Comparison of ENCODE assay signal across 34 mouse cellular contexts in genomic region chr10:16158445-16158844, GRCm38 (mm10).
"Had no signal": no experiment of that assay in that cellular context is flagged by ENCODE, and none has a peak within 500 bp of the region (broad histone marks: within the 10 kb centered on the region; RNA-seq: fewer than 3 reads in every experiment).

No protein-coding gene starts in this region.

- H3K9ac ChIP-seq: heart, embryonic 12.5 days; heart, embryonic 13.5 days; heart, embryonic 15.5 days; hindbrain, embryonic 12.5 days; hindbrain, embryonic 13.5 days; hindbrain, embryonic 14.5 days; hindbrain, embryonic 15.5 days; intestine, embryonic 15.5 days; kidney, embryonic 15.5 days had no signal

- H3K27me3 ChIP-seq: heart, embryonic 12.5 days; heart, embryonic 13.5 days; heart, embryonic 15.5 days; hindbrain, embryonic 12.5 days; hindbrain, embryonic 13.5 days; hindbrain, embryonic 15.5 days; intestine, embryonic 15.5 days; kidney, embryonic 15.5 days had no signal

- H3K4me3 ChIP-seq: heart, embryonic 12.5 days; heart, embryonic 13.5 days; heart, embryonic 15.5 days; hindbrain, embryonic 10.5 days; hindbrain, embryonic 12.5 days; hindbrain, embryonic 13.5 days; hindbrain, embryonic 15.5 days; intestine, embryonic 15.5 days; kidney, embryonic 15.5 days; layer of hippocampus, adult 2 months; left cerebral cortex, adult 2 months had no signal

- H3K36me3 ChIP-seq: heart, embryonic 12.5 days; heart, embryonic 13.5 days; heart, embryonic 15.5 days; hindbrain, embryonic 10.5 days; hindbrain, embryonic 12.5 days; hindbrain, embryonic 13.5 days; hindbrain, embryonic 15.5 days; intestine, embryonic 15.5 days; kidney, embryonic 15.5 days had no signal

- DNase-seq: heart, postnatal 10 days; heart, postnatal 14 days; heart, postnatal 36 days; heart, postnatal 4 days; kidney, adult 11 months; kidney, adult 18-20 months; kidney, adult 2 months; kidney, adult 8-10 months; kidney, adult 9 months; kidney, postnatal 10 days; kidney, postnatal 14 days; kidney, postnatal 25 days; kidney, postnatal 36 days; kidney, postnatal 4 days; layer of hippocampus, adult 9-11 months; layer of hippocampus, postnatal 36 days had no signal

- H3K27ac ChIP-seq: heart, embryonic 13.5 days; heart, embryonic 15.5 days; hindbrain, embryonic 10.5 days; hindbrain, embryonic 12.5 days; hindbrain, embryonic 13.5 days; hindbrain, embryonic 14.5 days; hindbrain, embryonic 15.5 days; hindbrain, postnatal 0 days; intestine, embryonic 15.5 days; kidney, embryonic 15.5 days; kidney, postnatal 0 days; layer of hippocampus, adult 2 months; left cerebral cortex, adult 2 months had no signal

- ATAC-seq: hindbrain, embryonic 16.5 days; hindbrain, postnatal 0 days; inflammation-experienced regulatory T-cells, adult 6 months; intestine, embryonic 15.5 days; intestine, embryonic 16.5 days; intestine, postnatal 0 days had no signal

- H3K4me1 ChIP-seq: heart, embryonic 12.5 days; heart, embryonic 13.5 days; heart, embryonic 15.5 days; hindbrain, embryonic 10.5 days; hindbrain, embryonic 12.5 days; intestine, embryonic 15.5 days; kidney, embryonic 15.5 days had no signal
